Mouse (Mus musculus): ENCODE results near the gene Tbc1d10b. TPM values are rescaled to one million over a fixed set of nuclear protein-coding genes. Genes with fewer than 3 reads are reported as not detected.

The Tbc1d10b gene
- polyA plus RNA-seq, 1 experiment, result 70.3 TPM

DNA sequence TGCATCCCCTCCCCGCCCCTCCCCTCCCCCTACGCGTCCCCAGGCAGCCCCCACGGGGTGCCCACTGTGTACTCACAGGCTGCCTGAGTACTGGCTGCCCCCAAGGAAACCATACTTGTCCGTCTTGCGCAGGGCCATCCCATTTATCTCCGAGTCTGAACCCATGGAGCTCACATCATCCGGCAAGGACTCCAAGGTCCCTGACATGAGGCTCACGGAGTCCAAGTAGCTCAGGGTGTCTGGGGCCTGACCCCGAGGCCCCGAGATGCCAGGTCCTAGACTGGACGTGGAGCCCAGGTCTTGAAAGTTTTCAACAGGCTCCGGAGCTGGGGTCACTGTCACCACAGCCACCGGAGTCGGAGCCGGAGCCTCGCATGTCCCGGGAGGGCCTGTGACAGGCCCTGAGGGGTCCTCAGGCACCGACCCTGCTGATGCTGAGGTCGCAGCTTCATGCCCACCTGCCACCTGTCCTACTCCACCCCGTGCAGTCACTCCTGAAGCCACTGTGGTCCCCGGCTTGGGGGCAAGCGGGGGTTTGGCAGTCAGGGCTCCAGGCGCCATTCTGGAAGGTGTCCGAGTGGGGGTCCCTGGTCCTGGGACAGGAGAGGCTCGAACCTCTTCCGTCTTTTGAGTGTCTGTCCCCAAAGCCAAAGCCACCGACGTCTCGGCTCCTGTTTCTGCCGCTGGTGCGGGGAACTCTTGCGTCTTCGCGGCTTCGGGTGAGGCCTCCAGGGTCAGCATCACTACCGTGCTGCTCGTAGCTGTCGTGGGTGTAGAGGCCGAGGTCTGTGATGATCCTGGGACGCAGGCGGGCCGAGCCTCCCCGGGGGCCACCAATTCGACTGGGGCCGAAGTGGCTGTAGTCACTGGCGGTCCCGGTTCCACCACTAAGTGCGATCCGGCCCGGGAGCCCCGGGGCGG, 634 bp downstream of the Tbc1d10b start:
- H3K36me3 ChIP-seq (ENCODE audit: control insufficient read depth, insufficient read depth, low read length), result peaks cover 13% of the 10 kb centered on the region
- no peaks in the 10 kb centered on the region for H3K27me3 ChIP-seq (ENCODE audit: control insufficient read depth, insufficient read depth, low read length)
- WGBS, result under 1% methylated on average over 53 of the region's 53 CpGs
- DNase-seq, result no peak
- H3K4me1 ChIP-seq (replicated peaks; ENCODE audit: control insufficient read depth, insufficient read depth, low read length), result peaks cover 37% of the 10 kb centered on the region
- TF ChIP-seq CTCF (IDR thresholded peaks at IDR 0.05; ENCODE audit: borderline replicate concordance, control insufficient read depth, extremely low read depth, insufficient read depth, low read length, poor library complexity) (no peak), POLR2A (IDR thresholded peaks at IDR 0.05; ENCODE audit: control insufficient read depth, extremely low read depth, insufficient read depth, low read length, poor library complexity) (no peak)
- peak overlapping the region; percentile 12; the same call in 1 of the 2 replicates for H3K27ac ChIP-seq (ENCODE audit: control insufficient read depth, insufficient read depth, low read length)
- peak overlapping the region; percentile 81 for H3K4me3 ChIP-seq (ENCODE audit: control insufficient read depth, insufficient read depth, low read length)

GRCm38 (mm10) chr7:127206606-127207005, 1.7 kb downstream of the Tbc1d10b start:
- Histone ChIP-seq H3K4me3 (ENCODE audit: control insufficient read depth, insufficient read depth, low read length) (peak overlapping the region; percentile 81), H3K36me3 (ENCODE audit: control insufficient read depth, insufficient read depth, low read length) (peaks cover 19% of the 10 kb centered on the region), H3K27me3 (ENCODE audit: control insufficient read depth, insufficient read depth, low read length) (no peaks in the 10 kb centered on the region), H3K27ac (ENCODE audit: control insufficient read depth, insufficient read depth, low read length) (peak overlapping the region; percentile 15; the same call in 1 of the 2 replicates), H3K4me1 (replicated peaks; ENCODE audit: control insufficient read depth, insufficient read depth, low read length) (peaks cover 37% of the 10 kb centered on the region)
- no peak for DNase-seq
- no peak for TF ChIP-seq CTCF (IDR thresholded peaks at IDR 0.05; ENCODE audit: borderline replicate concordance, control insufficient read depth, extremely low read depth, insufficient read depth, low read length, poor library complexity)
- WGBS, result 38% methylated on average over 2 of the region's 2 CpGs

- Histone ChIP-seq H3K27me3 (ENCODE audit: control insufficient read depth, insufficient read depth, low read length) (no peaks in the 10 kb centered on the region), H3K36me3 (ENCODE audit: control insufficient read depth, insufficient read depth, low read length) (peaks cover 53% of the 10 kb centered on the region), H3K4me1 (replicated peaks; ENCODE audit: control insufficient read depth, insufficient read depth, low read length) (peaks cover 17% of the 10 kb centered on the region), H3K27ac (ENCODE audit: control insufficient read depth, insufficient read depth, low read length) (no peak overlapping the region), H3K4me3 (ENCODE audit: control insufficient read depth, insufficient read depth, low read length) (peak overlapping the region; percentile 70; the same call in 1 of the 2 replicates)
- TF ChIP-seq CTCF (IDR thresholded peaks at IDR 0.05; ENCODE audit: borderline replicate concordance, control insufficient read depth, extremely low read depth, insufficient read depth, low read length, poor library complexity), result no peak
- no peak for TF ChIP-seq POLR2A (IDR thresholded peaks at IDR 0.05; ENCODE audit: control insufficient read depth, extremely low read depth, insufficient read depth, low read length, poor library complexity)
- DNase-seq, result no peak
- 60% methylated on average over 11 of the region's 11 CpGs for WGBS
These were observed 11.8 kb downstream of the Tbc1d10b start for GRCm38 (mm10) chr7:127196484-127196883.

DNA sequence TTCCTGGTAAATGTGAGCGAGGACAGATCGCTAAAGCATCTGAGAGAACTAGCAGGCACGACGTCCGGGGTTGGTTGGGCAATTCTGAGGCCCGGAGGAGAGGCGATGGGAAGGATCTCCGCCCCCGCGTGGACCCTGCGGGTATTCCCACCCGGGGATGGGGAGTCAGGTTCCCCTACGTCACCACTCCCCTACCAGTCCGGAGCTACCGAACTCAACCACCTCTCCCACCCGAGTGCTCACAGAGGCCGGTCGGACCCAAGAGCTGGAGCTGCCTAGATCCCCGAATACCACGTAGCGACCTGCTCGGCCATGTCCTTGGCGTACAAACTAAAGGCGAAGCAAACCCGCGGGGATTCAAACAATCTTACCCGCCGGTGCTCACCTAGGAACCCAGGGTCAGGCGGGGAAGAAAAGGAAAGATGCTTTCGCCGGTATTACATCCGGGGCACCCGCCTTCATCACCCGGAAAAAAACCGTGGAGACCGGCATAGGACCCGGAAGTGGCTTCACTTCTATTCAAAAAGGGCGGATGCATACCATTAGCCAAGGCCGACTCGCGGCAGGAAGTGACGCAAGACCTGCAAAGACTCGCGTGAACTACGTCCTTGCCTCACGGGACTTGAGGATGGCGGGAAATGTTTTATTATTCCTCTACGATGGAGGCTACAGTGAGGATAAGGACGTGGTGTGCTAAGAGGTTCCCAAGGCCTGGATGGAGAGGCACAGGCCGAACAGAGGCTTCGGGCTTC, 12.5 kb downstream of the Tbc1d10b start, which contains the start of gene Cd2bp2:
Gene Cd2bp2 (minus strand): TSS at position 507 of the 752 bp plus-strand sequence.
- Histone ChIP-seq H3K4me3 (ENCODE audit: control insufficient read depth, insufficient read depth, low read length) (peak within 1 kb of the TSS; percentile 78), H3K27me3 (ENCODE audit: control insufficient read depth, insufficient read depth, low read length) (no peaks in the 10 kb centered on the region), H3K27ac (ENCODE audit: control insufficient read depth, insufficient read depth, low read length) (peak within 1 kb of the TSS; percentile 53), H3K36me3 (ENCODE audit: control insufficient read depth, insufficient read depth, low read length) (peaks cover 45% of the 10 kb centered on the region), H3K4me1 (replicated peaks; ENCODE audit: control insufficient read depth, insufficient read depth, low read length) (peaks cover 18% of the 10 kb centered on the region)
- peak; percentile 43; the same call in 1 of the 2 replicates for TF ChIP-seq CTCF (IDR thresholded peaks at IDR 0.05; ENCODE audit: borderline replicate concordance, control insufficient read depth, extremely low read depth, insufficient read depth, low read length, poor library complexity)
- peak; percentile 68; the same call in 1 of the 2 replicates for TF ChIP-seq POLR2A (IDR thresholded peaks at IDR 0.05; ENCODE audit: control insufficient read depth, extremely low read depth, insufficient read depth, low read length, poor library complexity)
- DNase-seq, result peak; percentile 95
- WGBS, result under 1% methylated on average over 51 of the region's 51 CpGs

DNA sequence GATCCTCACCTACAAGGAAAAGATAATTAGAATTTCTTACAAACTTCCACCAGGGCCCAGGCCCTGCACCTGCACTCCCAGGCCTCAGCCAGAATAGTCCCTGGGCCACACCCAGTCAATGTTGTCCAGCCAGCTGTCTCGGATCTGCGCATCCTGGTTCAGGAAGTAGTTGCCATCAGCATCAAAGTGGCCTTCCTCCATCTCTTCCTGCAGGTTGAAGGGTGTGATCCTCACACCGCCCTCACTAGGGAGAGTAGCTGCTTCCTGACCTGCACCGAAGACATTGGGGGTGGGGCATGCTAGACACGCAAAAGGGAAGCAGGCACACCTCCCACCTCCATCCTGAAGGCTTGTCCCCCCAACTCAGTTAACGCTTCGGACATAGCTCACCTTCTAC, 13.6 kb downstream of the Tbc1d10b start:
- DNase-seq, result no peak
- TF ChIP-seq POLR2A (IDR thresholded peaks at IDR 0.05; ENCODE audit: control insufficient read depth, extremely low read depth, insufficient read depth, low read length, poor library complexity) (no peak), CTCF (IDR thresholded peaks at IDR 0.05; ENCODE audit: borderline replicate concordance, control insufficient read depth, extremely low read depth, insufficient read depth, low read length, poor library complexity) (no peak)
- 68% methylated on average over 7 of the region's 7 CpGs for WGBS
- H3K4me1 ChIP-seq (replicated peaks; ENCODE audit: control insufficient read depth, insufficient read depth, low read length), result peaks cover 27% of the 10 kb centered on the region
- H3K27me3 ChIP-seq (ENCODE audit: control insufficient read depth, insufficient read depth, low read length), result no peaks in the 10 kb centered on the region
- H3K4me3 ChIP-seq (ENCODE audit: control insufficient read depth, insufficient read depth, low read length), result peak overlapping the region; percentile 78
- H3K36me3 ChIP-seq (ENCODE audit: control insufficient read depth, insufficient read depth, low read length), result peaks cover 34% of the 10 kb centered on the region
- H3K27ac ChIP-seq (ENCODE audit: control insufficient read depth, insufficient read depth, low read length), result no peak overlapping the region

DNA sequence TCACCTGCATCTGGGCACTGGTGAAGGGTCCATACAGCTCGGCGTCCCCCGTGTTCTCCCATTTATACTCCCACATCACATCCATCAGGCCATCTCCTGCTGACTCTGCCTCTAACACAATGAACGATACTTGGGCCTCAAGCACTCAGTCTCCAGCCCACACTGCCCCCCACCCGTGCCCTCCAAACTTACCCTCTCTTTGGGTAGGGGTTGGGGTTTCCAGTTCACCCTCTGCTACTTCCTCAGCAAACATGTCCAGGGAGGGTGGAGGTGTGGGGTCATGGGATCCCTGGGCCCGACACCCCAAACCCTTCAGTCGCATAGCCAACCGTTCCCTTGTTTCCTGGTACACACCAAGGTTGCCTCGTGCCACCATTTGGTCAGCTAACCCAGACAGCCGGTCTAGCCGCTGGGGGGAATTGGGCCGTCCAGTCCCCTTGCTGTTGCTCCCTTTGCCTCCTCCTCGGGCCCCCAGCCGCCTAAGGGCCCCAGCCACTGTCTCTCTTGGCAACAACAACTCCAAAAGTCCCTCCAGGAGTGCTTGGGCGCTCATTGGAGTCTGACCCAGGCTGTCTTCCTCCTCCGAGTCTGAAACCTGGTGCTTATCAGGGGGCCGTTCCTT, 14.1 kb downstream of the Tbc1d10b start:
- peaks cover 29% of the 10 kb centered on the region for H3K36me3 ChIP-seq (ENCODE audit: control insufficient read depth, insufficient read depth, low read length)
- TF ChIP-seq POLR2A (IDR thresholded peaks at IDR 0.05; ENCODE audit: control insufficient read depth, extremely low read depth, insufficient read depth, low read length, poor library complexity) (no peak), CTCF (IDR thresholded peaks at IDR 0.05; ENCODE audit: borderline replicate concordance, control insufficient read depth, extremely low read depth, insufficient read depth, low read length, poor library complexity) (no peak)
- no peak for DNase-seq
- WGBS, result 97% methylated on average over 17 of the region's 17 CpGs
- H3K27me3 ChIP-seq (ENCODE audit: control insufficient read depth, insufficient read depth, low read length), result no peaks in the 10 kb centered on the region
- peaks cover 31% of the 10 kb centered on the region for H3K4me1 ChIP-seq (replicated peaks; ENCODE audit: control insufficient read depth, insufficient read depth, low read length)
- H3K4me3 ChIP-seq (ENCODE audit: control insufficient read depth, insufficient read depth, low read length), result no peak overlapping the region
- no peak overlapping the region for H3K27ac ChIP-seq (ENCODE audit: control insufficient read depth, insufficient read depth, low read length)
